Mouse (Mus musculus) heart, embryonic 16.5 days (tissue): ENCODE data around the gene Crot. TPM values are rescaled to one million over a fixed set of nuclear protein-coding genes. Genes with fewer than 3 reads are reported as not detected.

Experiments
- ATAC-seq: fragments of 200-750 bp; cut with Nextera tagmentation; replicated peaks from 2 replicates; pipeline ENCODE4 v1.8.0; 2017; ENCODE audit warnings: moderate number of reproducible peaks; ENCODE audit not compliant: insufficient read depth, low FRiP score; ENCODE audit errors: extremely low read depth
- H3K27ac ChIP-seq: fragments of 300-500 bp; sonication (generic); 2 replicates; pipeline ENCODE4 v1.5.1; 2014; ENCODE audit warnings: mild to moderate bottlenecking, low read length, control low read depth, moderate library complexity
- H3K27me3 ChIP-seq: fragments of 300-500 bp; sonication (generic); 2 replicates; pipeline ENCODE4 v1.6.1; 2014; ENCODE audit warnings: low read length, mixed read lengths; ENCODE audit not compliant: control insufficient read depth, insufficient read depth
- H3K36me3 ChIP-seq: fragments of 300-500 bp; sonication (generic); 2 replicates; pipeline ENCODE4 v1.6.1; 2014; ENCODE audit not compliant: control insufficient read depth, insufficient read depth
- H3K4me1 ChIP-seq: fragments of 300-500 bp; sonication (generic); 2 replicates; pipeline ENCODE4 v1.6.1; 2014; ENCODE audit warnings: low read length, mixed read lengths; ENCODE audit not compliant: control insufficient read depth, insufficient read depth
- H3K4me2 ChIP-seq: fragments of 300-500 bp; sonication (generic); 2 replicates; pipeline ENCODE4 v1.6.1; 2014; ENCODE audit warnings: low read depth, mild to moderate bottlenecking, control low read depth, low read length
- H3K4me3 ChIP-seq: fragments of 300-500 bp; sonication (generic); 2 replicates; pipeline ENCODE4 v1.5.1; 2014; ENCODE audit warnings: mild to moderate bottlenecking, control low read depth, low read length
- H3K9ac ChIP-seq: fragments of 300-500 bp; sonication (generic); 2 replicates; pipeline ENCODE4 v1.6.1; 2014; ENCODE audit warnings: low read length, control low read depth
- H3K9me3 ChIP-seq: fragments of 300-500 bp; sonication (generic); replicated peaks from 2 replicates; pipeline ENCODE4 v1.6.1; 2016; ENCODE audit warnings: low read length; ENCODE audit not compliant: control insufficient read depth
- WGBS: fragments of 180-500 bp; shearing (Covaris S2); extraction: QIAGEN DNeasy Blood & Tissue Kit; methylation state at CpG from one replicate; pipeline ENCODE4 v1.1.7; 2014; 5-methylcytosine and 5-hydroxymethylcytosine counted together
- polyA plus RNA-seq: library from polyadenylated mRNA; unstranded; fragments of >200 nt; fragmentation: Nextera tagmentation; extraction: Ambion mirVana; gene quantifications from 2 replicates; pipeline ENCODE4 v1.2.1, GENCODE M21; 2015

The Crot gene
- polyA plus RNA-seq: 31.1 and 34.8 TPM in 2 replicates

- ATAC-seq: peak; percentile 100
- Histone ChIP-seq H3K9ac (peak within 1 kb of the TSS; percentile 86), H3K9me3 (no peaks in the 10 kb centered on the region), H3K4me2 (peak within 1 kb of the TSS; percentile 81), H3K27ac (peak within 1 kb of the TSS; percentile 83), H3K27me3 (no peaks in the 10 kb centered on the region), H3K4me3 (peak within 1 kb of the TSS; percentile 76), H3K36me3 (peaks cover 8% of the 10 kb centered on the region), H3K4me1 (peaks cover 4% of the 10 kb centered on the region)
- WGBS: under 1% methylated on average over 47 of the region's 57 CpGs
Measured at GRCm38 (mm10) chr5:8996686-8997512, at the start of gene Crot. Gene Crot (minus strand): TSS chr5:8997324.

- H3K4me3 ChIP-seq: no peak overlapping the region
- ATAC-seq: no peak
- no peaks in the 10 kb centered on the region for H3K9me3 ChIP-seq
- H3K9ac ChIP-seq: no peak overlapping the region
- H3K27ac ChIP-seq: no peak overlapping the region
- 78% methylated on average over 8 of the region's 8 CpGs for WGBS
- H3K27me3 ChIP-seq: no peaks in the 10 kb centered on the region
- H3K4me1 ChIP-seq: no peaks in the 10 kb centered on the region
- H3K36me3 ChIP-seq: no peaks in the 10 kb centered on the region
- no peak overlapping the region for H3K4me2 ChIP-seq
Measured at GRCm38 (mm10) chr5:9045904-9046303, 48.8 kb upstream of the Crot start.

- H3K4me2 ChIP-seq: no peak overlapping the region
- H3K27me3 ChIP-seq: no peaks in the 10 kb centered on the region
- WGBS: 64% methylated on average over 2 of the region's 2 CpGs
- no peak overlapping the region for H3K9ac ChIP-seq
- no peak for ATAC-seq
- H3K4me1 ChIP-seq: no peaks in the 10 kb centered on the region
- no peaks in the 10 kb centered on the region for H3K36me3 ChIP-seq
- H3K4me3 ChIP-seq: no peak overlapping the region
- no peaks in the 10 kb centered on the region for H3K9me3 ChIP-seq
- no peak overlapping the region for H3K27ac ChIP-seq
Measured at GRCm38 (mm10) chr5:9044821-9045220, 47.7 kb upstream of the Crot start.

- WGBS: 76% methylated on average over 8 of the region's 8 CpGs
- Histone ChIP-seq H3K4me3 (no peak overlapping the region), H3K4me1 (no peaks in the 10 kb centered on the region), H3K36me3 (no peaks in the 10 kb centered on the region), H3K27ac (no peak overlapping the region), H3K27me3 (no peaks in the 10 kb centered on the region), H3K9me3 (no peaks in the 10 kb centered on the region), H3K4me2 (no peak overlapping the region), H3K9ac (no peak overlapping the region)
- no peak for ATAC-seq
Measured at GRCm38 (mm10) chr5:9043582-9044267, 46.6 kb upstream of the Crot start.

DNA sequence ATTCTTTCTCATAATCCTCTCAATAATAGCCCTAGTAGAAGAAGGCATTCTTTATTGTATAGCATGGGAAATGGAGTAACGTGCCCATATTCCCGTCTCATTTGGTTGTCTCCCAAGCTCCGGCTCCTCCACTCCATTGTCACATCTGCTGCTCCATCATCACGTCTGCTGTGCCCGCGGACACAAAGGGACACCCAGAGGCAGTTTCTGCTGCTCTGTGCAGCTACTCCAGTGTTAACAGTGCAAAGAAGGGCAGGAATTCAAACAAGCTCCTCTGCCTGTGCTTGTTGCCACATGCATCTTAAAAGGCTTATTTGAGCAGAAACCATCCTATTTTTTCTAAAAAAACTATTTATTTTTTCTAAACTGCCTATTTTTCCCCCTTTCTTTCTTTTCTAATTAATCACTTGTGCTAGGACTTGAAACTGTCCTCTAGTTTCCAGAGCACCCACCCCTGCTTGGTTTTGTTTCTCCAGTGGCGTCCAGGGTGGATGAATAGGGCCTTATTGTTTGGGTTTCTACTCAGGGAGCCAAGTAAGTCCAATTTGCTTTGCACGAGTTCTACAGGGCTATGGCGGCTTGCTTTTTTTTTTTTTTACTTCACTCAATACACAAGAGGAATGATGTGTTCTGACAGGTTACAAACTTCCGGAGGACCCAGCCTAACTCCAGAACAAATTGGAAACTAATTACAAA lies 45.7 kb upstream of the Crot start:
- Histone ChIP-seq H3K4me2 (no peak overlapping the region), H3K27me3 (no peaks in the 10 kb centered on the region), H3K9ac (no peak overlapping the region), H3K4me1 (no peaks in the 10 kb centered on the region), H3K27ac (no peak overlapping the region), H3K4me3 (no peak overlapping the region), H3K36me3 (no peaks in the 10 kb centered on the region), H3K9me3 (no peaks in the 10 kb centered on the region)
- no peak for ATAC-seq
- WGBS: 75% methylated on average over 10 of the region's 10 CpGs

- Histone ChIP-seq H3K27ac (no peak overlapping the region), H3K4me2 (no peak overlapping the region), H3K9me3 (no peaks in the 10 kb centered on the region), H3K27me3 (no peaks in the 10 kb centered on the region), H3K4me3 (no peak overlapping the region), H3K4me1 (no peaks in the 10 kb centered on the region), H3K9ac (no peak overlapping the region), H3K36me3 (no peaks in the 10 kb centered on the region)
- ATAC-seq: no peak
- 52% methylated on average over 3 of the region's 3 CpGs for WGBS
Measured at GRCm38 (mm10) chr5:9040665-9041215, 43.6 kb upstream of the Crot start.

DNA sequence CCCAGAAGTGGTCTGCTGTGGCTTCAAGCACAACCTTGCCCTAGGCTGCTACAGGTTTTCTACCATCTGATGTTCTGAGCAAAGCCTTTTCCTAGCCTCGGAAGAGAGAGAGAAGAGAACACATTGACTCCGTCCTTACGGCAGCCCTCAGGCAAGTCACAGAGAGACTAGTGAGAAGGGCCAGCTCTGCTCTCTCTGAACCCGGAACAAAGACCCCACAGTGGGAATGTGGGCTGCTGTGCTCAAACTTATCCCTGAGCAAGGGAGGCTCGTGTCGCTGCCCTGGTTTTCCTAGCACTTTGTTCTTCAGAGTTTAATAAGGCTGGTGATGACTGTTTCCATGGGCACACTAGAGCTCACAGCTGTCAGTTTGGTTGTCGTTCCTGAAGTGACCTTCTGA lies 42.9 kb upstream of the Crot start:
- ATAC-seq: no peak
- H3K36me3 ChIP-seq: no peaks in the 10 kb centered on the region
- H3K4me3 ChIP-seq: no peak overlapping the region
- no peak overlapping the region for H3K27ac ChIP-seq
- no peaks in the 10 kb centered on the region for H3K9me3 ChIP-seq
- no peaks in the 10 kb centered on the region for H3K27me3 ChIP-seq
- H3K9ac ChIP-seq: no peak overlapping the region
- no peak overlapping the region for H3K4me2 ChIP-seq
- H3K4me1 ChIP-seq: no peaks in the 10 kb centered on the region
- WGBS: 65% methylated on average over 7 of the region's 7 CpGs

DNA sequence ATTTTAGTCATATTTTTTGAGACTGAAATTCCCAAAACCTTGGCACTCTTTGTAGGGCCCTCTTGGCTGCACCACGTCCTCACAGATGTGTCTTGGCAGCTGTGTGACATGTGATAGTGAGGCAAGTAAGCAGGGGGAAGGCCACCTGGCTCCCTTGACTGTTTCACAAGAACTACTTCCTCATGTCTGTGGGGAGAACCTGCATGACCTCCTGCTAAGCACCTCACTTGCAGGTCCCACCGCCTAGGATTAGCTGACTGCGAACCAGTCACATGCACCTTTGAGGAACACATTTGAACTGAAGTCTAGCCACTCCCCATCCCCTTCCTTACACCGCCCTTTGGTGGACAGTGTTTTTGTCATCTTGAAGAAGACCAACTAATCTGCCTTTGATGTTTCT lies 40.2 kb upstream of the Crot start:
- WGBS: 55% methylated on average over 4 of the region's 4 CpGs
- Histone ChIP-seq H3K4me2 (no peak overlapping the region), H3K27ac (no peak overlapping the region)

More for the DNA sequence above, 40.2 kb upstream of the Crot start:
- Histone ChIP-seq H3K4me1 (no peaks in the 10 kb centered on the region), H3K36me3 (no peaks in the 10 kb centered on the region), H3K9ac (no peak overlapping the region), H3K9me3 (no peaks in the 10 kb centered on the region), H3K4me3 (no peak overlapping the region), H3K27me3 (no peaks in the 10 kb centered on the region)
- ATAC-seq: no peak
